Mouse (Mus musculus) neural tube, embryonic 10.5 days (tissue): Measurements from ENCODE around the gene Zfp111.
A peak's percentile ranks its signal among the peaks of the same experiment; 100 is the strongest.

Experiments
- DNase-seq: peaks from one replicate; pipeline ENCODE4 v3.0.0-alpha.2; 2017; ENCODE audit warnings: low spot score; ENCODE audit errors: extremely low spot score

Gene Zfp111

GRCm38 (mm10) chr7:24211343-24211742, at the start of gene Zfp111:
Zfp111 (minus strand) TSS chr7:24211443.
- DNase-seq, result no peak

- no peak for DNase-seq
These were observed 48.7 kb upstream of the Zfp111 start for GRCm38 (mm10) chr7:24260000-24260312.

- DNase-seq, result no peak
These were observed 48.2 kb upstream of the Zfp111 start for GRCm38 (mm10) chr7:24259306-24259999.

GRCm38 (mm10) chr7:24254633-24255474, 43.6 kb upstream of the Zfp111 start, which contains the start of gene Zfp108:
Zfp108 (plus strand) TSS chr7:24254794.
- peak; percentile 73 for DNase-seq

GRCm38 (mm10) chr7:24253779-24254615, 42.8 kb upstream of the Zfp111 start:
- DNase-seq, result no peak

GRCm38 (mm10) chr7:24237040-24237791, 26.0 kb upstream of the Zfp111 start, which contains the start of gene Zfp109:
Zfp109 (minus strand) TSS chr7:24237560.
- DNase-seq, result peak; percentile 49

GRCm38 (mm10) chr7:24210296-24210695, 947 bp downstream of the Zfp111 start:
- DNase-seq, result no peak

GRCm38 (mm10) chr7:24208282-24208886, 2.9 kb downstream of the Zfp111 start:
- DNase-seq, result no peak

GRCm38 (mm10) chr7:24207488-24208261, 3.6 kb downstream of the Zfp111 start:
- peak; percentile 73 for DNase-seq

- no peak for DNase-seq
These were observed 14.3 kb downstream of the Zfp111 start for GRCm38 (mm10) chr7:24196961-24197360.

GRCm38 (mm10) chr7:24193157-24193556, 18.1 kb downstream of the Zfp111 start:
- DNase-seq, result no peak

GRCm38 (mm10) chr7:24191361-24191760, 19.9 kb downstream of the Zfp111 start:
- DNase-seq, result no peak

- DNase-seq, result no peak
These were observed 21.7 kb downstream of the Zfp111 start for GRCm38 (mm10) chr7:24189571-24189944.

GRCm38 (mm10) chr7:24188901-24189570, 22.2 kb downstream of the Zfp111 start:
- DNase-seq, result no peak

- DNase-seq, result peak; percentile 4
These were observed 23.6 kb downstream of the Zfp111 start for GRCm38 (mm10) chr7:24187611-24188010.

GRCm38 (mm10) chr7:24175337-24175711, 35.9 kb downstream of the Zfp111 start:
- no peak for DNase-seq

- peak; percentile 83 for DNase-seq
These were observed 36.5 kb downstream of the Zfp111 start, which contains the start of gene Zfp114 for GRCm38 (mm10) chr7:24174618-24175336. Zfp114 (plus strand) TSS chr7:24175060.

- no peak for DNase-seq
These were observed 39.1 kb downstream of the Zfp111 start for GRCm38 (mm10) chr7:24172191-24172590.

- peak; percentile 10 for DNase-seq
These were observed 58.0 kb downstream of the Zfp111 start for GRCm38 (mm10) chr7:24153272-24153671.
